Mouse (Mus musculus) G1E (cell line): ENCODE results near the gene Olfr1220.

ENCODE experiments used
- CTCF ChIP-seq: IDR thresholded peaks from 2 replicates; pipeline ENCODE4 v1.5.1; 2012; ENCODE audit warnings: low read depth, low read length, inconsistent platforms, mixed read lengths
- GATA1 ChIP-seq: IDR thresholded peaks from 2 replicates; pipeline ENCODE4 v1.6.1; 2012; ENCODE audit warnings: borderline replicate concordance, low read length, inconsistent platforms, mixed read lengths
- POLR2AphosphoS5 ChIP-seq: IDR thresholded peaks from 2 replicates; pipeline ENCODE4 v1.6.1; 2012; ENCODE audit warnings: low read depth, low read length, inconsistent platforms; ENCODE audit not compliant: insufficient replicate concordance

GRCm38 (mm10) chr2:89106735-89107134, at the start of gene Olfr1220:
- no peak for TF ChIP-seq GATA1
- TF ChIP-seq CTCF, result no peak
- no peak for TF ChIP-seq POLR2AphosphoS5
